Mouse (Mus musculus): ENCODE measurements at regions not wholly inside any gene's neighbourhood (a gene's known extent, or its start where the extent isn't known, plus 50 kb on each side); places are given as distances from the start of the nearest gene placed in this dataset.

DNA sequence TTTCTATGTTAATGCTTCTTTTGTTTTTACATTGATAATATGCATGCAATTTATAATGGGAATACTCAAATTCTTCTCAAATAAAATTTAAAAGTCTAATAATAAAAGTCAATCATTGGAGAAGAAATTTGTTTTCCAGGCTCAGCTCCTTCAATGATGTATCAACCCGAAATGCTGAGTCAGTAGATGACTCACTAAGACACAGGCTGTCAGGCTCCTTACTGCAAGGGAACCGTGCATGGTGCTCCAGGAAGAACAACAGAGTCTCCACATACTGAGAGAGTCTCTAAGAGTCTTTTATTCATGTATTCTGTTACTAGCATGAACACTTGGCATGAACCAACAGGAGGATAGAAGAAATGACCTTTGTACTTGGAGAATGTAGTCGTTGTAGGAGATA lies 245.7 kb downstream of the 1190002N15Rik start:
- TF ChIP-seq CTCF (IDR thresholded peaks at IDR 0.05; ENCODE audit: insufficient read depth, low read length) (no peak), POLR2A (IDR thresholded peaks at IDR 0.05; ENCODE audit: borderline replicate concordance, extremely low read depth, low read depth, low read length) (no peak)
